Mouse (Mus musculus) macrophage (primary cell): Measurements from ENCODE around the gene E2f6. TPM values are rescaled to one million over a fixed set of nuclear protein-coding genes. Genes with fewer than 3 reads are reported as not detected.

Experiments
- H3K27ac ChIP-seq: fragments of 350-480 bp; formaldehyde crosslinking; 2 replicates; pipeline ENCODE4 v1.9.0; 2021
- H3K36me3 ChIP-seq: fragments of 350-480 bp; formaldehyde crosslinking; 2 replicates; pipeline ENCODE4 v1.9.0; 2021; ENCODE audit errors: inconsistent target
- H3K4me3 ChIP-seq: fragments of 350-480 bp; formaldehyde crosslinking; 2 replicates; pipeline ENCODE4 v1.9.0; 2021; ENCODE audit errors: inconsistent target
- H3K79me2 ChIP-seq: fragments of 350-480 bp; formaldehyde crosslinking; 2 replicates; pipeline ENCODE4 v1.9.0; 2021; ENCODE audit errors: inconsistent target
- WGBS: methylation state at CpG from one replicate; pipeline ENCODE4 v1.1.7; 2026; ENCODE audit warnings: inconsistent platforms; ENCODE audit not compliant: missing documents; 5-methylcytosine and 5-hydroxymethylcytosine counted together
- polyA plus RNA-seq: library from polyadenylated mRNA; stranded (reverse); fragments of 250-400 nt; gene quantifications from 3 replicates; pipeline ENCODE4 v1.2.4, GENCODE M21; 2018; ENCODE audit warnings: inconsistent platforms

E2f6 gene
- polyA plus RNA-seq, 1 experiment from 2014 or later = 14.9 TPM

GRCm38 (mm10) chr12:16883111-16883510, 72.3 kb downstream of the E2f6 start:
- Histone ChIP-seq H3K36me3 (no peaks in the 10 kb centered on the region), H3K79me2 (no peaks in the 10 kb centered on the region), H3K27ac (no peak overlapping the region), H3K4me3 (no peak overlapping the region)
- 95% methylated on average over 7 of the region's 7 CpGs for WGBS

- Histone ChIP-seq H3K27ac (no peak overlapping the region), H3K79me2 (no peaks in the 10 kb centered on the region), H3K4me3 (no peak overlapping the region), H3K36me3 (no peaks in the 10 kb centered on the region)
- 92% methylated on average over 4 of the region's 4 CpGs for WGBS
Measured at GRCm38 (mm10) chr12:16884534-16884933, 73.8 kb downstream of the E2f6 start.

GRCm38 (mm10) chr12:16886354-16886753, 75.6 kb downstream of the E2f6 start:
- Histone ChIP-seq H3K27ac (no peak overlapping the region), H3K4me3 (no peak overlapping the region), H3K36me3 (no peaks in the 10 kb centered on the region), H3K79me2 (no peaks in the 10 kb centered on the region)
- 95% methylated on average over 6 of the region's 6 CpGs for WGBS

Other genes with a start within 250 kb of the E2f6 start
- 6.7 to 25.9 TPM (median 21.7 TPM) in 3 replicates for gene Lpin1, start 200.0 kb upstream of the E2f6 start, polyA plus RNA-seq
- not detected in 3 replicates for gene Ntsr2, start 157.6 kb upstream of the E2f6 start, polyA plus RNA-seq
- 0.11 TPM in 1 of 3 replicates, not detected in the others for gene Greb1, start 10.1 kb upstream of the E2f6 start, polyA plus RNA-seq
- 17.7 to 23.8 TPM (median 18.8 TPM) in 3 replicates for gene Rock2, start 83.9 kb downstream of the E2f6 start, polyA plus RNA-seq
- gene Pqlc3, start 189.4 kb downstream of the E2f6 start, polyA plus RNA-seq = 83.0 to 111 TPM (median 90.5 TPM) in 3 replicates
- 0.16 to 0.17 TPM in 2 of 3 replicates, not detected in the other for gene 2410004P03Rik, start 200.8 kb downstream of the E2f6 start, polyA plus RNA-seq